Mouse (Mus musculus): ENCODE results near the gene Pcsk6.

GRCm38 (mm10) chr7:65903456-65903855, 41.9 kb downstream of the Pcsk6 start:
- TF ChIP-seq TAL1 (conservative IDR thresholded peaks at IDR 0.05; ENCODE audit: low read depth, low read length), result no peak
- no peak for TF ChIP-seq CTCF (IDR thresholded peaks at IDR 0.05; ENCODE audit: low read depth, low read length)
